Mouse (Mus musculus): ENCODE results near the gene Ptprm. TPM values are rescaled to one million over a fixed set of nuclear protein-coding genes. Genes with fewer than 3 reads are reported as not detected.

Ptprm gene
- polyA plus RNA-seq, 1 experiment from 2014 or later: 19.5 TPM

- Histone ChIP-seq H3K9me3 (ENCODE audit: control insufficient read depth, low read length) (no peaks in the 10 kb centered on the region), H3K4me1 (ENCODE audit: control insufficient read depth in 2 of 2, insufficient read depth in 2 of 2, low read length in 2 of 2) (peaks cover 2 to 14% of the 10 kb centered on the region in 2 experiments; a peak in 3 of 4 replicates)
Observed at GRCm38 (mm10) chr17:66783075-66783492, 571.2 kb downstream of the Ptprm start.

GRCm38 (mm10) chr17:66781910-66782309, 572.3 kb downstream of the Ptprm start:
- Histone ChIP-seq H3K27ac (replicated peaks in 1 of 2; ENCODE audit: control insufficient read depth in 1 of 2, insufficient read depth in 1 of 2, low read depth in 2 of 2, low read length in 2 of 2) (no peak overlapping the region), H3K27me3 (ENCODE audit: control insufficient read depth, insufficient read depth, low read length) (no peaks in the 10 kb centered on the region), H3K9me3 (ENCODE audit: control insufficient read depth, low read length) (no peaks in the 10 kb centered on the region), H3K4me3 (ENCODE audit: control insufficient read depth in 1 of 2, insufficient read depth in 1 of 2, low read depth in 1 of 2, low read length in 2 of 2) (no peak overlapping the region), H3K4me2 (ENCODE audit: low read length) (no peak overlapping the region), H3K36me3 (ENCODE audit: control insufficient read depth, insufficient read depth, low read length) (no peaks in the 10 kb centered on the region), H3K9ac (ENCODE audit: low read length) (no peak overlapping the region), H3K4me1 (ENCODE audit: control insufficient read depth in 2 of 2, insufficient read depth in 2 of 2, low read length in 2 of 2) (peaks cover 2 to 14% of the 10 kb centered on the region in 2 experiments; a peak in 3 of 4 replicates)
- no peak for ATAC-seq (ENCODE audit: insufficient number of reproducible peaks, insufficient read depth, low FRiP score, low read depth)
- 87% methylated on average over 3 of the region's 3 CpGs for WGBS

More at GRCm38 (mm10) chr17:66783075-66783492, 571.2 kb downstream of the Ptprm start:
- Histone ChIP-seq H3K36me3 (ENCODE audit: control insufficient read depth, insufficient read depth, low read length) (no peaks in the 10 kb centered on the region), H3K4me2 (ENCODE audit: low read length) (no peak overlapping the region), H3K4me3 (ENCODE audit: control insufficient read depth in 1 of 2, insufficient read depth in 1 of 2, low read depth in 1 of 2, low read length in 2 of 2) (no peak overlapping the region), H3K27me3 (ENCODE audit: control insufficient read depth, insufficient read depth, low read length) (no peaks in the 10 kb centered on the region), H3K27ac (replicated peaks in 1 of 2; ENCODE audit: control insufficient read depth in 1 of 2, insufficient read depth in 1 of 2, low read depth in 2 of 2, low read length in 2 of 2) (no peak overlapping the region), H3K9ac (ENCODE audit: low read length) (no peak overlapping the region)
- 60% methylated on average over 10 of the region's 10 CpGs for WGBS
- ATAC-seq (ENCODE audit: insufficient number of reproducible peaks, insufficient read depth, low FRiP score, low read depth): no peak

- WGBS: 85% methylated on average over 1 of the region's 1 CpGs
- Histone ChIP-seq H3K4me2 (ENCODE audit: low read length) (no peak overlapping the region), H3K4me3 (ENCODE audit: control insufficient read depth in 1 of 2, insufficient read depth in 1 of 2, low read depth in 1 of 2, low read length in 2 of 2) (no peak overlapping the region), H3K9me3 (ENCODE audit: control insufficient read depth, low read length) (no peaks in the 10 kb centered on the region), H3K9ac (ENCODE audit: low read length) (no peak overlapping the region), H3K27ac (replicated peaks in 1 of 2; ENCODE audit: control insufficient read depth in 1 of 2, insufficient read depth in 1 of 2, low read depth in 2 of 2, low read length in 2 of 2) (no peak overlapping the region), H3K27me3 (ENCODE audit: control insufficient read depth, insufficient read depth, low read length) (no peaks in the 10 kb centered on the region), H3K36me3 (ENCODE audit: control insufficient read depth, insufficient read depth, low read length) (no peaks in the 10 kb centered on the region), H3K4me1 (ENCODE audit: control insufficient read depth in 2 of 2, insufficient read depth in 2 of 2, low read length in 2 of 2) (peaks cover 2 to 11% of the 10 kb centered on the region in 2 experiments; a peak in 3 of 4 replicates)
- ATAC-seq (ENCODE audit: insufficient number of reproducible peaks, insufficient read depth, low FRiP score, low read depth): no peak
Observed at GRCm38 (mm10) chr17:66779026-66779425, 575.2 kb downstream of the Ptprm start.

- 77% methylated on average over 14 of the region's 14 CpGs for WGBS
- Histone ChIP-seq H3K4me3 (ENCODE audit: control insufficient read depth in 1 of 2, insufficient read depth in 1 of 2, low read depth in 1 of 2, low read length in 2 of 2) (no peak overlapping the region), H3K4me1 (ENCODE audit: control insufficient read depth in 2 of 2, insufficient read depth in 2 of 2, low read length in 2 of 2) (peaks cover 2 to 4% of the 10 kb centered on the region in 2 experiments; a peak in 1 of 4 replicates), H3K9me3 (ENCODE audit: control insufficient read depth, low read length) (no peaks in the 10 kb centered on the region), H3K9ac (ENCODE audit: low read length) (no peak overlapping the region), H3K27me3 (ENCODE audit: control insufficient read depth, insufficient read depth, low read length) (no peaks in the 10 kb centered on the region), H3K27ac (replicated peaks in 1 of 2; ENCODE audit: control insufficient read depth in 1 of 2, insufficient read depth in 1 of 2, low read depth in 2 of 2, low read length in 2 of 2) (no peak overlapping the region), H3K36me3 (ENCODE audit: control insufficient read depth, insufficient read depth, low read length) (no peaks in the 10 kb centered on the region), H3K4me2 (ENCODE audit: low read length) (no peak overlapping the region)
- no peak for ATAC-seq (ENCODE audit: insufficient number of reproducible peaks, insufficient read depth, low FRiP score, low read depth)
Observed at GRCm38 (mm10) chr17:66769365-66770363, 584.6 kb downstream of the Ptprm start.

- H3K4me3 ChIP-seq (ENCODE audit: control insufficient read depth in 1 of 2, insufficient read depth in 1 of 2, low read depth in 1 of 2, low read length in 2 of 2): no peak overlapping the region
- no peak for ATAC-seq (ENCODE audit: insufficient number of reproducible peaks, insufficient read depth, low FRiP score, low read depth)
- whole genome bisulfite sequencing: 80% methylated on average over 11 of the region's 11 CpGs
Observed at GRCm38 (mm10) chr17:66768689-66769275, 585.5 kb downstream of the Ptprm start.

GRCm38 (mm10) chr17:66766166-66766565, 588.1 kb downstream of the Ptprm start:
- Histone ChIP-seq H3K27me3 (ENCODE audit: control insufficient read depth, insufficient read depth, low read length) (no peaks in the 10 kb centered on the region), H3K9me3 (ENCODE audit: control insufficient read depth, low read length) (no peaks in the 10 kb centered on the region), H3K27ac (replicated peaks in 1 of 2; ENCODE audit: control insufficient read depth in 1 of 2, insufficient read depth in 1 of 2, low read depth in 2 of 2, low read length in 2 of 2) (no peak overlapping the region), H3K9ac (ENCODE audit: low read length) (no peak overlapping the region), H3K4me1 (ENCODE audit: control insufficient read depth in 2 of 2, insufficient read depth in 2 of 2, low read length in 2 of 2) (peaks cover 2 to 4% of the 10 kb centered on the region in 2 experiments; a peak in 1 of 4 replicates), H3K4me2 (ENCODE audit: low read length) (no peak overlapping the region), H3K4me3 (ENCODE audit: control insufficient read depth in 1 of 2, insufficient read depth in 1 of 2, low read depth in 1 of 2, low read length in 2 of 2) (no peak overlapping the region), H3K36me3 (ENCODE audit: control insufficient read depth, insufficient read depth, low read length) (no peaks in the 10 kb centered on the region; the same call in 1 of the 2 replicates)
- 82% methylated on average over 6 of the region's 6 CpGs for WGBS
- no peak for ATAC-seq (ENCODE audit: insufficient number of reproducible peaks, insufficient read depth, low FRiP score, low read depth)

More at GRCm38 (mm10) chr17:66768689-66769275, 585.5 kb downstream of the Ptprm start:
- no peaks in the 10 kb centered on the region for H3K36me3 ChIP-seq (ENCODE audit: control insufficient read depth, insufficient read depth, low read length)
- H3K9ac ChIP-seq (ENCODE audit: low read length): no peak overlapping the region
- H3K4me2 ChIP-seq (ENCODE audit: low read length): no peak overlapping the region
- H3K27me3 ChIP-seq (ENCODE audit: control insufficient read depth, insufficient read depth, low read length): no peaks in the 10 kb centered on the region
- H3K9me3 ChIP-seq (ENCODE audit: control insufficient read depth, low read length): no peaks in the 10 kb centered on the region
- H3K4me1 ChIP-seq (ENCODE audit: control insufficient read depth in 2 of 2, insufficient read depth in 2 of 2, low read length in 2 of 2): peaks cover 2 to 4% of the 10 kb centered on the region in 2 experiments; a peak in 1 of 4 replicates
- no peak overlapping the region for H3K27ac ChIP-seq (replicated peaks in 1 of 2; ENCODE audit: control insufficient read depth in 1 of 2, insufficient read depth in 1 of 2, low read depth in 2 of 2, low read length in 2 of 2)

- no peak overlapping the region for H3K9ac ChIP-seq (ENCODE audit: low read length)
- H3K36me3 ChIP-seq (ENCODE audit: control insufficient read depth, insufficient read depth, low read length): no peaks in the 10 kb centered on the region; the same call in 1 of the 2 replicates
- H3K27me3 ChIP-seq (ENCODE audit: control insufficient read depth, insufficient read depth, low read length): no peaks in the 10 kb centered on the region
- no peak overlapping the region for H3K4me2 ChIP-seq (ENCODE audit: low read length)
- no peaks in the 10 kb centered on the region for H3K9me3 ChIP-seq (ENCODE audit: control insufficient read depth, low read length)
- no peaks in the 10 kb centered on the region for H3K4me1 ChIP-seq (ENCODE audit: control insufficient read depth in 2 of 2, insufficient read depth in 2 of 2, low read length in 2 of 2)
- H3K27ac ChIP-seq (replicated peaks in 1 of 2; ENCODE audit: control insufficient read depth in 1 of 2, insufficient read depth in 1 of 2, low read depth in 2 of 2, low read length in 2 of 2): no peak overlapping the region
- ATAC-seq (ENCODE audit: insufficient number of reproducible peaks, insufficient read depth, low FRiP score, low read depth): no peak
- H3K4me3 ChIP-seq (ENCODE audit: control insufficient read depth in 1 of 2, insufficient read depth in 1 of 2, low read depth in 1 of 2, low read length in 2 of 2): no peak overlapping the region
- WGBS: 65% methylated on average over 2 of the region's 2 CpGs
Observed at GRCm38 (mm10) chr17:66764435-66764834, 589.8 kb downstream of the Ptprm start.
